Mouse (Mus musculus): ENCODE measurements at regions not wholly inside any gene's neighbourhood (a gene's known extent, or its start where the extent isn't known, plus 50 kb on each side); places are given as distances from the start of the nearest gene placed in this dataset.

- no peak for DNase-seq (ENCODE audit: low read depth in 1 of 2, low spot score in 2 of 2)
These were observed 52.9 kb upstream of the Errfi1 start for GRCm38 (mm10) chr4:150800774-150801173.

- DNase-seq (ENCODE audit: low read depth in 1 of 2, low spot score in 2 of 2) = peak; percentile 55 to 59
These were observed 53.9 kb upstream of the Errfi1 start for GRCm38 (mm10) chr4:150799550-150800398.

- DNase-seq (ENCODE audit: low read depth in 1 of 2, low spot score in 2 of 2) = peak; percentile 56 to 72
These were observed 54.8 kb upstream of the Errfi1 start for GRCm38 (mm10) chr4:150798783-150799530.

- DNase-seq (ENCODE audit: low read depth in 1 of 2, low spot score in 2 of 2) = no peak
These were observed 55.4 kb upstream of the Errfi1 start for GRCm38 (mm10) chr4:150798281-150798680.

GRCm38 (mm10) chr4:150797057-150797456, 56.7 kb upstream of the Errfi1 start:
- no peak for DNase-seq (ENCODE audit: low read depth in 1 of 2, low spot score in 2 of 2)

GRCm38 (mm10) chr4:150794878-150795277, 58.8 kb upstream of the Errfi1 start:
- no peak for DNase-seq (ENCODE audit: low read depth in 1 of 2, low spot score in 2 of 2)

GRCm38 (mm10) chr4:150794257-150794794, 59.4 kb upstream of the Errfi1 start:
- no peak for DNase-seq (ENCODE audit: low read depth in 1 of 2, low spot score in 2 of 2)

- no peak for DNase-seq (ENCODE audit: low read depth in 1 of 2, low spot score in 2 of 2)
These were observed 60.6 kb upstream of the Errfi1 start for GRCm38 (mm10) chr4:150793146-150793545.

- peak; percentile 36 to 61 for DNase-seq (ENCODE audit: low read depth in 1 of 2, low spot score in 2 of 2)
These were observed 64.6 kb upstream of the Errfi1 start for GRCm38 (mm10) chr4:150789166-150789565.

- DNase-seq (ENCODE audit: low read depth in 1 of 2, low spot score in 2 of 2) = no peak
These were observed 66.6 kb upstream of the Errfi1 start for GRCm38 (mm10) chr4:150787113-150787512.

- no peak for DNase-seq (ENCODE audit: low read depth in 1 of 2, low spot score in 2 of 2)
These were observed 67.1 kb upstream of the Errfi1 start for GRCm38 (mm10) chr4:150786651-150787050.

- no peak for DNase-seq (ENCODE audit: low read depth in 1 of 2, low spot score in 2 of 2)
These were observed 68.9 kb upstream of the Errfi1 start for GRCm38 (mm10) chr4:150784491-150785451.

GRCm38 (mm10) chr4:150781304-150781703, 72.4 kb upstream of the Errfi1 start:
- DNase-seq (ENCODE audit: low read depth in 1 of 2, low spot score in 2 of 2) = no peak

GRCm38 (mm10) chr4:150779340-150779739, 74.4 kb upstream of the Errfi1 start:
- DNase-seq (ENCODE audit: low read depth in 1 of 2, low spot score in 2 of 2) = no peak

GRCm38 (mm10) chr4:150778683-150779082, 75.0 kb upstream of the Errfi1 start:
- DNase-seq (ENCODE audit: low read depth in 1 of 2, low spot score in 2 of 2) = no peak

GRCm38 (mm10) chr4:150775695-150776521, 77.8 kb upstream of the Errfi1 start:
- DNase-seq (ENCODE audit: low read depth in 1 of 2, low spot score in 2 of 2) = no peak

GRCm38 (mm10) chr4:150775281-150775680, 78.4 kb upstream of the Errfi1 start:
- DNase-seq (ENCODE audit: low read depth in 1 of 2, low spot score in 2 of 2) = no peak

- no peak for DNase-seq (ENCODE audit: low read depth in 1 of 2, low spot score in 2 of 2)
These were observed 79.3 kb upstream of the Errfi1 start for GRCm38 (mm10) chr4:150774289-150774914.

GRCm38 (mm10) chr4:150771922-150772651, 81.6 kb upstream of the Errfi1 start:
- DNase-seq (ENCODE audit: low read depth in 1 of 2, low spot score in 2 of 2) = no peak

All from monocyte, adult 2 months (primary cell).